Mouse (Mus musculus) cerebellum, adult (tissue): ENCODE measurements around the gene Olfr181.

ENCODE experiments used
- ATAC-seq: cut with Nextera tagmentation; 2 replicates; pipeline ENCODE4 v1.9.2; 2017; ENCODE audit warnings: mild to moderate bottlenecking, moderate library complexity, mixed read lengths; ENCODE audit not compliant: insufficient number of reproducible peaks, low FRiP score, low TSS enrichment

Olfr181 gene

DNA sequence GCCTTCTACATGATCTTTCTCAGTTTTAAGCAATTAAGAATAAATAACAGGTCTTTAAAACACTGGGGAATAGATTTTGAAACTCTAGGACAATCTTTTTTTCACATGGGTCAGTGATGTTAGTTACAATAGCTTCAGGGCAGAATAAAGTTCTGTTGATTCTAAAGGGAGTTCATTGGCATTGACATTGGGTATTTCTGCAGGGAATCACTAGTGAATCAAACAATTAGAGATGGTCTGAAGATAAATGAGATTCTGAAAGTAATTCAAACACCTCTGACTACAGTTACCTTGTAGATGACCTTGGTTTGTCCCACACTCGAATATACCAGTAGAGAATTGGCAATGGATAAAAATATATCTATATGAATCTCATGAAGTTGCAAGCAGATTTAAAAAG is at the start of gene Olfr181:
TSS of gene Olfr181 (minus strand) at position 101 of the 400 bp plus-strand sequence.
- no peak for ATAC-seq

GRCm38 (mm10) chr16:58929292-58929691 is 737 bp upstream of the Olfr181 start, which contains the start of gene Olfr180:
Gene Olfr180 (minus strand): TSS chr16:58929392.
- no peak for ATAC-seq

GRCm38 (mm10) chr16:58891963-58892362 is 36.6 kb downstream of the Olfr181 start, which contains the start of gene Olfr178:
Gene Olfr178 (minus strand): TSS chr16:58892063.
- ATAC-seq, result no peak

DNA sequence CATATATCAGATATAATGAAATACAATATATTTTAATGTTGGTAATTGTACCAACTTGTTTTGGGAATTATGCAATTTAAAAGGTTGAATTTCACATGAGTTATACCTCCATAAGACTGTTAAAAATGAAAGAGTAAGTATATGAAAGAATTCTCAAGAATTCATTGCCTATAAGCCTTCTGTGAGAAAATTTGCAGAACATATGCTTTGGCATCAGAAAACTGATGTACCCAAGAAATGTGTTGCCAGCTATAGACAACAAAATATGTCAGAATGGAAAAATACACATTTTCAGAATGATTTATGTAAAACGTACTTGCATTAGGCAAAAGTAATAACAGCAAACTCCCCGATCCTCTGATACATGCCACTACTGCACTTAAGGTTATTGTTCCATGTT is 44.1 kb downstream of the Olfr181 start:
- no peak for ATAC-seq
